Mouse (Mus musculus): ENCODE measurements around the gene Dcaf8.
A peak's percentile ranks its signal among the peaks of the same experiment; 100 is the strongest.

Dcaf8 gene

DNA sequence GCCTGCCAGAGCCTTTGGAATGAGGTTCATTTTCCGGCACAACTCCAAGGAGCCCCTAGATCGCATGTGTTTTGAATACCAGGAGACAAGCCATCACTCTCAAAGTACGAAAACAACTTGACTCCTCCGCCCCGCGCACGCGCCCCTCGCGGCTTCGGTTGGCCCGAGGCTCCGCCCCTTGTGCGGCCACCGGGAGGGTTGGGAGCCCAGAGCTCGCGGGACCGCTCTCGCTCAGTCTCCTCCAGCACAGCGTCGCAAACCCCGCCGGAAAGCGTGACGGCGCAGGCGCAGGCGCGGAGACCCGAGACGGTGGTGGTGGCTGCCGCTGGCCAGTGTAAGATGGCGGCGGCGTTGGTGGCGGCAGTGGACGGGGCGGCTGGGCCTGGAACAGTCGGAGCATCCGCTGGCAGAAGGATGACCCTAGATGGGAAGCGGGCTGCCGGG, at the start of gene Dcaf8:
TSS of gene Dcaf8 (plus strand) at position 250 of the 444 bp plus-strand sequence.
- DNase-seq (ENCODE audit: extremely low read depth, low read depth, low spot score), result peak; percentile 36

DNA sequence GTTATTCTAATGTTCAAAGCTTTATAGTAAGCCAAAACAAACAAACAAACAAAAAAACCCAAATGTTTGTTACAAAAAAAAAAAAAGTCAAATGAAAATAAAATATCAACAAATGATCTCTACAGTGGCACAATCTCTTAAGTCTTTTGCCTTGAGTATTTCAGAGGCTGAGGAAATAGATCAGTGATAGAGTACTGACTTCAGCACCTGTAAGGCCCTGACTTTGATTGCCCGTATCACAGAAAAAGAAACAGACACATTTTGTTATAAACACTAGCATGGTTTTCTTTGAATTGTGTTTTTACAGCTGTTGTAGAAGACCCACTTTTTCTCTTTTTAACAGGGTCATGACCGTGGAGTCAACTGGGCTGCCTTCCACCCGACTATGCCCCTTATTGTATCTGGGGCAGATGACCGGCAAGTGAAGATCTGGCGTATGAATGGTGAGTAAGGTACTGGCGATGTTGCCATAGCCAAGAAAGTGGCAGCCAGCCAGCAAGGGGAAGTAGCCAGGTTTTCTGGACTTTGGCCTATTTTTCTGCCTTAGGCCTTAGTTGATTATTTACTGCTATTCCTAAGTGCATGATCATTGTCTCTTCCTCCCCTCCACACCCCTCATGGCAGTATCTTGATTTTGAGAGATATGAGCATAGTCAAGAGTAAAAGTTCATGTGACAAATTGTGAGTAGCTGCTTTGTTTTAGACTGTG, 48.4 kb upstream of the Dcaf8 start:
- no peak for DNase-seq (ENCODE audit: extremely low read depth, low read depth, low spot score)

DNA sequence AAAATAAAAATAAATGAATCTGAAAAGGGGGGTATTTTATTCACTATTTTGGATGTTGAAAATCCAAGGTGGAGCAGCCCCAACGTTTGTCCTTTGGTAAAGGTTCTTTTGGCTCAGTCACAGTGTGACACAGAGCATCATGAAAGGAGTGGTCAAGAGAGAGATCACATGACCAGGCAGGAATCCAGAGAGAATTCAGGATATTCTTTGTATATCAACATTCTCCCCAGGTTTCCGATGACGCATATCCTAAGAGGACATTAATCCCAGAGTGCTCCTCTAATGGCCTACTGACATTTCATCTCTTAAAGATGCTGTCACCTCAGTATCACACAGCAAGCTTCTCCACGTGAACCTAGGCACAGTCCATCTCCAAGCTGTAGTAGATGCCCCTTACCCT, 44.3 kb upstream of the Dcaf8 start:
- DNase-seq (ENCODE audit: extremely low read depth, low read depth, low spot score), result no peak

DNA sequence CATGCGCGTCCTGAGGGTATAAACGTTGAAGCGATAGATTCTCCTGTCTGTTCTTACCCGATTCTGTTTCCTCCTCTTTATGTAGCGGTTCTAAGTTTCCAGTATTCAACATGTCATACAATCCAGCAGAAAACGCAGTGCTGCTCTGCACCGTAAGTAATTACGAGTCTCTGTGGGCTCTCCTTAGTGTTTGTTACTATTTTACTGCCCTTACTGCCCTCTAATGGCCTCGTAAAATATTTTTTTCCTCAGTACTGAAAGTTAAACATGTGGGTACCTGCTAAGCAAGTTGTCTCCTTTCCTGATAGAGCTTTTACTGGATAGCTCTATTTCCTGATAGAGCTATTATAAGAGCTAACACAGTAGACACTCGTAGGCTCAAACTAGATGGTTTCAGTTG, 42.8 kb upstream of the Dcaf8 start:
- no peak for DNase-seq (ENCODE audit: extremely low read depth, low read depth, low spot score)

DNA sequence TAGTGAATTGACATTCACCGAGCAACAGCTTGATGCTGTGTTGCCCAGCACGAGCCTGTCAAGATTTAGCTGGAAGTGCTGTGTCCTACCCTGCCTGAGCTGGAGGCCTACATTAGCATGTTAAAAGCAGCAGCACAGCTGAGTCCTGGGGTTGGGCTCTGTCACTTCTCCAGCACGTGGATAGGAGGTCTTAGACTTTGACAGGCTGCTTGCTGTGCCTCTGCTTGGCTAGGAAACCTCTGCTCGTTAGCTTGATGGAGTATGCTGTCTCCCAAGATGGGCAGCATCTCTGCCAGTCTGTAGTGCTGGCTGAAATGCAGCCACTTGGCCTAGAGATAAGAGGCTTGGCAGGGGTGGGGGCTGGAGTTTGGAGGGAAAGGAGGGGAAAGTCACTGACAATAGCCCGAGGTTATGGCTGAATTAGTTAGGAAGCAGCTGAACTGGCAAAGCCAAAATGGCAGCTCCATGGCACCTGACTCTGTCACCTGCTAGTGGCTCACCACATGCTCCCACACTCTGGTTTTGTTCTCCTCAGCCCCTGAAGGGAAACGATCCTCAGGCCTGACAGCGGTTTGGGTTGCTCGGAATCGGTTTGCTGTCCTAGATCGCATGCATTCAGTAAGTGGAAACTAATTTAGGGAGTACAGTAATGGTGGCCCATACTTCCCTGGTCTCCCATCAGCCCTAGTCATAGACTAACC, 40.0 kb upstream of the Dcaf8 start:
- no peak for DNase-seq (ENCODE audit: extremely low read depth, low read depth, low spot score)

DNA sequence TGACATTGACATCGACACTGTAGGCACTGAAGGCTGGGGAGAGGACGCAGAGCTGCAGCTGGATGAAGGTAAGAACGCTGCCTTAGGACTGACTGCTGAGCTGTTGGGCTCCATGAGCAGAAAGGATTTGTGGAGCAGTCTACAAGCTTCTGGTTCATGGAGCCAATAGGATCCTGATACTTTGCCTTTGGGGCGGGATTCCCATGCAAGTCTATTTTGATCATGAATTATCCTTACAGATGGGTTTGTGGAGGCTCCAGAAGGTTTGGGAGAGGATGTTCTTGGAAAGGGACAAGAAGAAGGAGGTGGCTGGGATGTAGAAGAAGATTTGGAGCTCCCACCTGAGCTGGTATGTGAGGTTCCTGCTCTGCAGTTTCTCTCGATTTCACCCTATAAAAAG, 30.9 kb upstream of the Dcaf8 start:
- DNase-seq (ENCODE audit: extremely low read depth, low read depth, low spot score), result no peak

DNA sequence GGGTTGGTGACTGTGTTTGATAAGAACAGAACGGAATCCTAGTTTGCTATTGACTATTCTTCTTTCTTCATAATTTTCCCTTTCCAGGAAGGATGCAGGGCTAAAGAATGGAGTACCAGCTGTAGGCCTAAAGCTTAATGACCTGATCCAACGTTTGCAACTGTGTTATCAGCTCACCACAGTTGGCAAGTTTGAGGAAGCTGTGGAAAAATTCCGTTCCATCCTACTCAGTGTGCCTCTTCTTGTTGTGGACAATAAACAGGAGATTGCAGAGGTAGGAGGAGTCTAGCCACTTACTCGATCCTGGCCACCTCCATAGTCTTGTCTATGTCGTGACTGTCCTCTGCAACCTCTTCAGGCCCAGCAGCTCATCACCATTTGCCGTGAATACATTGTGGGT, 28.8 kb upstream of the Dcaf8 start:
- no peak for DNase-seq (ENCODE audit: extremely low read depth, low read depth, low spot score)

DNA sequence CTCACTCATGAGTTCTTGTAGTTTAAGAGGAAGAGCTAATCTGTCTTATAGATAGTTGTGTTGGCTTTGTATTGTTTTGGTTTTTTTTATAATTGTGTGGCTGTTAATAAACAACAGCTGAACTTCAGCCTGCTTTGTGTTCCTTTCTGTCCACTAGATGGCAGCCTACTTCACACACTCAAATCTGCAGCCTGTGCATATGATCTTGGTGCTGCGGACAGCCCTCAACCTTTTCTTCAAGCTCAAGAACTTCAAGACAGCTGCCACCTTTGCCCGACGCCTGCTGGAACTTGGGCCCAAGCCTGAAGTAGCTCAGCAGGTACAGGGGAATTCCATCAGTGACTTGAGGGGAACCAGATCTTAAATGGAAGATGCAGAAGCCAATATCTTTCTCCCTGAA, 28.2 kb upstream of the Dcaf8 start:
- no peak for DNase-seq (ENCODE audit: extremely low read depth, low read depth, low spot score)

DNA sequence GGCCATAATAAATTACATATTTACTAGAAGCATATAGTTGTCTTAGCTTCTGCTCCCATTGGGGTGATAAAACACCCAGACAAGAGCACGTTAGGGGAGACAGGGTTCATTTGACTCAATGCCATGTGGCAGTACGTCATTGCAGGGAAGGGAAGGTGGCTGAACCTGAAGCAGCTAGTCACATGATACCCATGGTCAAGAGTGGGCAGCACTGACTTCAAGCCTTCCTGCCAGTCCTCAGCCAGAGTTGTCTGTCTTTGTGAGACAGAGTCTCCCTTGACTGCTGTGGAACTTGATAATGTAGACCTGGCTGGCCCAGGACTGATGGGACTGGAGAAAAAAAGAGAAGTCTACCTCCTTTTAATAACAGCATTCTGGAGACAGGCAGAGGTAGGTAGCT, 25.2 kb upstream of the Dcaf8 start:
- DNase-seq (ENCODE audit: extremely low read depth, low read depth, low spot score), result no peak

DNA sequence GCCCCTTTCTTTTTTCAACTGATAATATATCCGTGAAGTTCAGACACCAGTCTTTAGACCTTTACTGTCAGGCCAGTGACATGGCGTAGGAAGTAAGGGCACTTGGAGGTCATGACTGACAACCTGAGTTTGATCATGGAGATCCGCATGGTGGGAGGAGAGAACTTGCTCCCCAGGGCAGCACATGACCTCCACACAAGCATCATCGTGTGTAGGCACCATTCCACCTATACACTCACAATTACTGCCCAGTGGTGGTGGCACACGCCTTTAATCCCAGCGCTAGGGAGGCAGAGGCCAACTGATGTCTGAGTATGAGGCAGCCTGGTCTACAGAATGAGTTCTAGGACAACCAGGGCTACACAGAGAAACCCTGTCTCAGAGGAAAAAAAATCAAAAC, 23.3 kb upstream of the Dcaf8 start:
- DNase-seq (ENCODE audit: extremely low read depth, low read depth, low spot score), result no peak

DNA sequence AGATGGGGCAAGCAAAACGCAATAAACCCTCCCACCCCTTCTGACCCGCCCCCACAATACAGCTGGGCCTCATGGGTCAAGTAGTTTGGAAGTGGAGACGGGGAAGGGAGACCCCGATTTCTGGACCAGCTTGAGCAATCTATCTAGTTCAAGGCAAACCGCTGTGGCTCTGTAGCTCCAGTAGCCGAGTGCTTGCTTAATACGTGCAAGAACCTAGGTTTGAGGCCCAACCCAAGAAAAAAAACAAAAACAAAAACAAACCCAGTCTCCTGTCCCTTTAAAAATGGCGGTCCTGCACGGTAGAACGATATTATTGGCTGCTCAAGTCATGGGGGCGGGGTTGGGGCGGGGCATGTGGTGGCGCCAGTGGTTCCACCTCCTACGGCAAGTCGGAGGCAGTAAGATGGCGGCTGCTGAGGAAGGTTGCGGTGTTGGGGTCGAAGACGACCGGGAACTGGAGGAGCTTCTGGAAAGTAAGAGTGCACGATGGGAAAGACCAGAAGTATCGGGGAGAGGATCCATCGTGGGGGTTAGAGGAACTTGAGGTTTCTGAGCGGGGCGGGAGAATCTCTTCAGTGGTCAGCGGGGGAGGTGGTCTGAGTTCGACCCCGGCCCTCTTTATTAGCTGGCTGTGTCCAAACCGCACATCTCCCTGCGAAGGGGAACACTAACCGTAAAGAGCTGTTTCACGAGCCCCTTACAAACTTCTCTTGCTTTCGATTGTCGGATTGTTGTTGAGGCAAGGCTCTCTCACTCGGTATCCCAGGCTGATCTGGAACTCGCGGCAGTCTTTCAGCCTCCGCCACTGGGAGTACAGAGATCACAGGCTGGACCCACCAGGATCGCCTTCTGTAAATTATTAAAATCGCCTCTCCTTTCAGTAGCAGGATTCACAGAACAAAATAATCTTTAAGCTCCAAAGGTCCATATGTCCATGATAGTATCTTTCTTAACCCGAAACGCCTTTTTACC, 21.2 kb upstream of the Dcaf8 start, which contains the start of gene Pex19:
TSS of gene Pex19 (plus strand) at position 380 of the 972 bp plus-strand sequence.
- DNase-seq (ENCODE audit: extremely low read depth, low read depth, low spot score), result no peak

DNA sequence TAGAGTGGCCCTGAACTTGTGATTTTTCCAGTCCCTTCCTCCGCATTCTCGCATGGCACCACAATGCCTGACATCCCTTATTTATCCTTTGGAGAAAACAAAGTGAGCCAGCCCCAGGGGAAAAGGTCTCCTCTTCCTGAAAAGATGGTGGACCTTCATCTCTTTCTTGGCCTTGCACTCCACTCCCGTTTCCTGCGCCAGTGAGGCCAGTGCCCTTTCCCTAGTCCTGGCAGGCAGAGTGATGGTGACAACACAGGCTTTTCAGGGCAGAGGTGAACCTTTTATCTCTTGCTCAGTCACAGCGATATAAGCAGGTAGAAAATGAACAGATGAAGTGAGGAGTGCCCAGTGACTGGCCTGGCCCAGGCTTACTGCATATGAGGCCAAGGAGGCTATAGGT, 20.4 kb upstream of the Dcaf8 start:
- DNase-seq (ENCODE audit: extremely low read depth, low read depth, low spot score), result no peak

DNA sequence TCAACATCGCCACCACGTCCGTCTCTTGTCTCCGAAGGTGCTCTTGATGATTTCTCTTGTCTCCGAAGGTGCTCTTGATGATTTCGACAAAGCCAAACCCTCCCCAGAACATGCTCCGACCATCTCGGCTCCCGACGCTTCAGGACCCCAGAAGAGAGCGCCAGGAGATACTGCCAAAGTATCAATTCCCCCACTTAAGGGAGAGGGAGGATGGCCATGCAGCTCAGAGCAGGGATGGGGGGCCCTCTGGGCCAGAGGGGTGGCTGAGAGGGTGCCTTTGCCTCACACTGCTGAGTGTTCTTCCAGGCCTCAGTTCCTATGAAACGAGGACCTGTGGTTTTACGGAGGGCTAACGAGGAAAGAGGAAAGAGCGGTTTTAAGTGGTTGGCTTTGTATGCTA, 19.3 kb upstream of the Dcaf8 start:
- DNase-seq (ENCODE audit: extremely low read depth, low read depth, low spot score), result no peak

DNA sequence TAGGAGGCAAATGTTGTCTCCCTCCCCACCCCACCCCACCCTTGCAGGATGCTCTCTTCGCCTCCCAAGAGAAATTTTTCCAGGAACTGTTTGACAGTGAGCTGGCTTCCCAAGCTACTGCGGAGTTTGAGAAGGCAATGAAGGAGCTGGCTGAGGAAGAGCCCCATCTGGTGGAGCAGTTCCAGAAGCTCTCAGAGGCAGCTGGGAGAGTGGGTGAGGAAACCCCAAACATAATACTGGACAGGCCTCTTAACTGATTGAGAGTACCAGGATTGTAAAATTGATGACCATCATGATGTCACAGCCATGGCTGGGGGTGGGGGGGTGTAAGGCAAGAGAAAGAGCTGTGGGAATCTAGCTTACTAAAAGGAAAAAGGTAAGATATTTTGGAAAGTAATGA, 18.8 kb upstream of the Dcaf8 start:
- no peak for DNase-seq (ENCODE audit: extremely low read depth, low read depth, low spot score)

DNA sequence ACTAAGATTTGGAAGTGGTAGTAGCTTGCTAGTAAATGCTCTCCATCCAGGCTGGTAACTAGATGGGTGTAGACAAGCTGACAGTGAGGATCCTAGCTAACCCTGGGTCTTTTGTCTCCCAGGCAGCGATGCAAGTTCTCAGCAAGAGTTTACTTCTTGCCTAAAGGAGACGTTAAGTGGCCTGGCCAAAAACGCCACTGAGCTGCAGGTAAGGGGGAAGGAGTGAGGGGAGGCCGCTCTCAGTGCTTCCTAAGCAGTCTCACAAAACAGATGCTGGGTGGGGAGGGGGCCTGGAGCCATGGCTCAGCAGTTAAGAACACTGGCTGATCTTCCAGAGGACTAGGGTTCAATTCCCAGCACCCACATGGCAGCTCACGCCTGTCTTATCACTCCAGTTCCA, 18.1 kb upstream of the Dcaf8 start:
- DNase-seq (ENCODE audit: extremely low read depth, low read depth, low spot score), result no peak

DNA sequence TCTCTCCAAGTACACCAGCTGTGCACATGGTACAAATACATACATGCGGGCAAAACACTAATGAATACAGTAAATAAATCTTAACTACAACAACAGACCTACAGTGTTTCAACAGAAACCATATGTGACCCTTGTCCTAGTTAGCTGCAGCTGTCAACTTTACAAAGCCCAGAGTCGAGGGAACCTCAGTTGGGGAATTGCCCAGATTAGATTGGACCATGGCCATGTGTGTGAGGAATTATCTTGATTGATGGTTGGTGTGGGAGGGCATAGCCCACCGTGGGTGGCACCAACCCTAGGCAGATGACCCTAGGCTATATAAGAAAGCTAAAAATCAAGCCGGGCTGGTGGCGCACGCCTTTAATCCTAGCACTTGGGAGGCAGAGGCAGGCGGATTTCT, 15.6 kb upstream of the Dcaf8 start:
- no peak for DNase-seq (ENCODE audit: extremely low read depth, low read depth, low spot score)

DNA sequence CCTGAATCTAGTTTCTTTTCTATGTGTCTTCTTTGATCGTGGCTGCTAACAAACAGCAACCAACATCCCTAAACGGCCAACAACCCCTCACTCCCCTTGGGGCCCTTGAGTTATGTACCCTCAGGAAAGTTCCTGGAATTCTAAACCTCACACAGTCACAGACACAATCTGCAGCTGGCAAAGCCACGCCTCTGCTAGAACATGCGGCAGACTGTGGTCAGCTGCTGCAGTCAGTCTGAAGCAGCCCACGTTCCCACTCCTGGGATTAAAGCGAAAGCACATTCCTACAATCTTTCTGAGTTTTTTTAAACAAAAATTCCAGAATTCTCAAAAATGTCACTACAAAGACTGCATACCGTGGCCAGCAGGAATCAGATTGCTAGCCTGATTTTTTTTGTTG, 14.3 kb upstream of the Dcaf8 start:
- DNase-seq (ENCODE audit: extremely low read depth, low read depth, low spot score), result no peak

DNA sequence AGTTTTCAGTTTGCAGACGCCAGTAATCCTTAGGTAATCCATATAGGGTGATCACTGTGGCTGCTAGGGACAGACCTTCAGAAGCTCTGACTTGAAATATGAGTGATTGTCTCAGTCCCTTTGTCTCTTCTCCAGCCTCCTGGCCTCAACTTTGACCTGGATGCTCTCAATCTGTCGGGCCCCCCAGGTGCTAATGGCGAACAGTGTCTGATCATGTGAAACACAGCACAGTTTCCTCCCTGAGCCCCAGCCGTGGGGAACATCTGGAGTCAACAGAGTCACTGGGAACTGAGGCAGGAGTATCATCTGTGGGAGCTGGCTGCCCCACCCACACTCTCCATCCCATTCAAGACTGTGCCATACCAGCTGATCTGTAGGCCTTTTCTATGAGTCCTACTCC, 13.8 kb upstream of the Dcaf8 start:
- DNase-seq (ENCODE audit: extremely low read depth, low read depth, low spot score), result no peak

DNA sequence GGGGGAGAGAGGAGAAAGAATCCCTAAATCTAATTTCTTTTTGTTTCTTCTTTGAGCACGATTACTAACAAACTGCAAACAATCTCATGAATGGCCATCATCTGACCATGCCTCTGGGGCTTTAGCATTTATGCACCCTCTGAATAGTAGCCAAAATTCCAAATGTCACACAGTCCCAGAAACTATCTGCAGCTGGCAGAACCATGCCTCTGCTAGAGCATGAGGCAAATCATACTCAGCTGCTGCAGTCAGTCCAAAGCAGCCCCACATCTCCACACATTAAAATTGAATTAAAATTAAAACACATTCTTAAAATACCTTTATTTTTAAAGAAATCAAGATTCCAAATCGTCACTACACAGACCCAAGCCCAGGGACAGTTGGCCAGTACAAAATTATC, 7.7 kb upstream of the Dcaf8 start:
- DNase-seq (ENCODE audit: extremely low read depth, low read depth, low spot score), result no peak

DNA sequence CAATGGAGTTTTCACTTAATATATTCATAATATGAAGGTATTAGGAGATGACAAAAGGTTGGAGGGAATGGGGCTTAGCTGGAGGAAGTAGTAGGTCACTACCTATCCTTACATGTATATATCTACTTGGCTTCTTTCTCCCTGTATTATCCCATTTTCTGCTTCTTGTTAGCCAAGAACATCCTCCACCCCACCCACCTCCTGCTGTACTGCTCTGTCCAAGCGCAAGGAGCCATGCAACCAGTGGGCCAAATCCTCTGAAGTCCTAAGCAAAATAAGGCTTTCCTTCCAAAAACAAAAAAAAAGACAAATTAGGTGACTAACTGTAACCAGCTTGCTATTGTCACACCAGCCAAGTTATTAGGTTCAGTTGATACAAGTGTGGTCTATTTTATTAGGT, 7.1 kb upstream of the Dcaf8 start:
- DNase-seq (ENCODE audit: extremely low read depth, low read depth, low spot score), result no peak

DNA sequence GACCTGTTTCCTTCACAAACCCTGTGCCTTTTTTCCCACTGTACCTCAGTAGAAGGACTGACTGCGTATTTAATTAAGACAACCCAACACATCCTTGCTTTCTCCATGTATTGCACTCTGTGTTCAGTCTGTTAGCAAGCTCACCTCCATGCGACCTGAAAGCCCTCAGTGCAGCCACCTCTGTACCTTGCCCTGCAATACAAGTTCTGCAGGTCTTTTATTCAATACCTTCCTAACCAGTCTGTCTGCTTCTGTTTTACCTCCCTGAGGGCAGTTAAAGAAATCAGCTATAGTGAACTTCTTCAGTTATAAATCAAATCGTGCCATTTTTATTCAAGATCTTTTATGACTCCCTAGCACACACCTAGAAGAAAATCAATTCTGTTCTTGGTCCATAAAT, 6.4 kb upstream of the Dcaf8 start:
- DNase-seq (ENCODE audit: extremely low read depth, low read depth, low spot score), result peak; percentile 78

DNA sequence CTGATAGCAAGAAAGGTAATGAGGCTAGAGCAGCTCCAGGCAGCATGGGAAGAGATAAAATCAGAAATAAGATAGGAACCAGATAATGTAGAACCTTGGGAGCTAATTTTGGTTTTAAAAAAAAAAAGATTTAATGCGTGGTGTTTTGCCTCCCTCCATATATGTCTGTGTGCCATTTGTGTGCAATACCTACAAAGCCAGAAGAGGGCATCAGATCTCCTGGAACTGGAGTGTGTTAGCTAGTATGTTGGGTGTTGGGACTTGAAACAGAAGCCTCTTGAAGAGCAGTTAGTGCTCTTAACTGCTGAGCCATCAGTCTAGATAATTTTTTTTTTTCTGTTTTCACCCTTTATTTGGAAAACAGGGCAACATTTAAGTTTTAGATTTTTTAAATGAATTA, 4.3 kb upstream of the Dcaf8 start:
- no peak for DNase-seq (ENCODE audit: extremely low read depth, low read depth, low spot score)
